Mouse (Mus musculus) layer of hippocampus, adult 11-12 months (tissue): Measurements from ENCODE around the gene Yju2.

Experiments used
- DNase-seq: peaks from one replicate; pipeline ENCODE4 v3.0.0; 2022; ENCODE audit warnings: low spot score

Yju2 gene

DNA sequence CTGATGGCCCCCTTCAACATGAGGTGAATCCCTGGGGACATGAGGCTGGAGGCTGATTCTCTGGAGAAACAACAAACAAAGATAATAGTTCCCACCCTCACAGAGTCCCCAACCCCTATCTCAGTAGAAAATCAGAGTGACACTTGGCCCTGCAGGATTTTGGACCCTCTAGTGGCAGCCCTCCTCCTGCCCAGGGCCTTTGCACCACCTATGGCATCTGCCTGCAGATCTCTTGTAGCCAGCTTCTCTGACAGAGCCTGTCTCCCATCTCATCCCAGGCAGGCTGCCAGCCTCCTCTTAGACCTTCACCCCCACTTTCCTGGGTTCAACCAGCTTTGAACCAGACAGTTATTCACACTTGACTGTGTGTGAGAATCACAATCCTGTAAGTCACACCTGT lies 1.9 kb downstream of the Yju2 start:
- DNase-seq: no peak

- DNase-seq: no peak
These were observed 2.7 kb downstream of the Yju2 start for GRCm38 (mm10) chr17:55961631-55962030.

- DNase-seq: no peak
These were observed 4.3 kb downstream of the Yju2 start for GRCm38 (mm10) chr17:55963171-55963570.

- DNase-seq: no peak
These were observed 5.6 kb downstream of the Yju2 start for GRCm38 (mm10) chr17:55964496-55964895.

DNA sequence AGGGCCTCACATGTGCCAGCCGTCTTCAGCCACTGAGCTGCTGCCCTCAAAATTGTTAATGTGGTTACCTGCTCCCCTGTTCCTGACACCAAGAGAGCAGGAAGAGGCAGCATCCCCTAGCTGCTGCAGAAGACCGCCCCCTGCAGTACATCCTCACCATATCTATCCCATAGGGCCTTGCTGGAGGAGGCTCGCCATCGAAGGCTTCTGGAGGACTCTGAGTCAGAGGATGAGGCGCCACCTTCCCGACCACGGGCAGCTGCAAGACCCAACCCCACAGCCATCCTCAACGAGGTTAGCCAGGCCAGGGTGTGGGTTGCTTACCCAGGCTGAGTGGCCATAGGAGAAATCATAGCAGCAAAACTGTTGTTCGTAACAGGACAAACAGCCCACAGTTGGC lies 6.1 kb downstream of the Yju2 start:
- DNase-seq: no peak

DNA sequence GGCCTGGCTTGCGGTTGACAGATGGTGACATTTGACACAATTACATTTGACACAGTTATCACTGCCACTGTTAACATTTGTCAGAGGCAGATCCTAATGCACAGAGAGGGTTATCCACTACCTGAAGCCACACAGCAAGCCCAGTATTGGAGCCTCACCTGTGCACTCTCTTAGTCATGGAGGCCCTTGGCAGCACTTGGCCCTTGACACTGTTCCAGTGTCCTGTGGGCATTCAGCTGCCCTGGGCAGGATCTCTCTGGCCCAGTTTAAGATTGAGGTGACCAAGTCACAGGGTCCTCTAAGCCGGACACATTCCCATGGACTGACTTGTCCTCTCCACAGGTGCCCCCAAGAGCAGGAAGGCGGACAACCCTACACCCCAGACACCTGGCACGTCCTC lies 8.3 kb downstream of the Yju2 start:
- DNase-seq: no peak

DNA sequence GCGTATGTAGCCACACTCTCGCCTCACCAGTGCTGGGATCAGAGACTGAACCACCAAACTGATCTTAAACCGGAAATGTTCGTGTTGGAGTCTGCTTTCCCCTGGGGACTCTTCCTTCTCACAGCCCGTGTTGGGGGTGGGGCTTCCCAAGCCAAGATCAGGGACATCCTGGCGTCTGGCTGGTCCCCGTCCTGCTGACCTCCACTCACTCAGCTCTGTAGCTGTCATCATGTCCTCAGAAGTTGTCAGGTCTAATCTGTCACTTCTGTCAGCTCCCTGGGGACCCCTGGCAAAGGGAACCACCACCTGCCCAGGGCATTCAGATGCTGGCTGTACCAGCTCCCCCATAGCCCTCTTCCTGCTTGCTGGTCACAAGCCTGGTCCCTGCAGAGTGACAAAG lies 9.3 kb downstream of the Yju2 start:
- DNase-seq: no peak

- no peak for DNase-seq
These were observed 10.7 kb downstream of the Yju2 start for GRCm38 (mm10) chr17:55969560-55969959.

DNA sequence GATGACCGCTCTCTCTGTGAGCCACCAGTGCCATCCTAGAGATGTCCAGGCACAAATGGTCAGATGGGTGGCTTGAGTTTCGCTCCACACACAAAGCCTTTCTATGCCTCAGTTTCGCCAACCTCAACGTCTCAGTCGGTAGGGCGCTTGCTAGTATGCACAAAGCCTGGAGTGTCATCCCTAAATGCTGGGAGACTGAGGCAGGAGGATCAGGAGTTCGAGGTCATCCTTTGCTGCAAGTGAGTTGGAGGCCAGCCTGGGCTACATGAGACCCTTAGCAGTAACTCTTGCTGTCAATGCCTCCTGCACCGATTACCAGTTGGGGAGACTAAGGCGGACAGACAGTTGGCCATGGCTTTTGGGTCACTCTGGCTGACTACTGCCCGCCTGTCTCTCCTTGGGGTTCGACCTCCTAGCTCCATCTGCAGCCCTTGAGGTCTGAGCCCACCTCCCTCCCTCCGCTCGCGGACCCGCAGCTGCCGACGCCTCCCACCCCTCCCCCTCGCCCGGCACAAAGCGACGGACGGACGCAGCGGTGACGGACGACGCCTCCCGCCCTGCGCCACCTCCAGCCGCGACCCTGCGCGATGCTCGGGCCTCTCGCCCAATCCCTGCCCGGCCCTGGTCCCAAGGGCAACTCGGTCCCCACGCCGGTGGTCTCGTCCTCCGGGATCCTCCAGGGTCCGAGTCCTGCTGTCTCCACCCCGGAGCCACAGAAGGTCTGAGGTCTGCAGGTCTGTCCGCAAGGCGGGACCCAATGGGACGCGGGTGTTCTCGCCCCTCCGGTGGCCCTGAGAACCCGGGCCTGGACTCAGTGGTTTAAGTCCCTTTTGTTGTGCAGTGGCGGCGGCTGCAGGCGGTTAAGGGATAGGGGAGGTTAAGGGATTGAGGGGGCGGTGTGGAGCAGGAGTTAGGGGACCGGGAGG lies 11.3 kb downstream of the Yju2 start, which contains the start of gene Shd:
Gene Shd, plus strand, starts transcription at position 502 of the 926 bp plus-strand sequence.
- DNase-seq: no peak

GRCm38 (mm10) chr17:55971453-55971852 lies 12.6 kb downstream of the Yju2 start:
- DNase-seq: no peak

DNA sequence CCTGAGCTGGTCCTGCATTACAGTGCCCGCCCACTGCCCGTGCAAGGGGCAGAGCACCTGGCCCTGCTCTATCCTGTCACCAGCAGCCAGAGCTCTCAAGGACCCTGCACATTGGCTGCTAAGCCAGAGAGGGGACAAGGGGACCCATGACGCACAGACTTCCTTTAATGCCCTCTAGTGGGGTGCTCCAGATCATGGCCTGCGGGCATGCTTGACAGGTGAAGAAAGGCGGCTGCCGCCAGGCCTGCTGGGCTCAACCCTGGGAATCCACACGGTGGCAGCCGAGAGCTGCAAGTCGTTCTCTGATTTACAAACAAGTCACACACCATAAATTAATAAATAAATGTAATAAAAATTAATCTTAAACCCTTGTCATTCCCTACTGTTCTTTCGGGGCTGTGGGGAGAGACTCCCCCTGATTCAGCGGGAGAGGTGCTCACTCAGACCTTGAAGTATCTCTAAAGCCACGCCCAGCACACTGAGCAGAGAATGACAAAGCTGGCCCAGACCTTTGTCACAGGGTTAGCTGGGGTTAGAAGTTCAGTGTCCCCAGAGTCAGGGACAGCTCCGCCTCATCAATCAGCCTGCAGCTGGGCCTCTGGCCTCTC lies 17.5 kb downstream of the Yju2 start:
- DNase-seq: peak; percentile 80

- DNase-seq: no peak
These were observed 18.4 kb downstream of the Yju2 start for GRCm38 (mm10) chr17:55977301-55977700.

DNA sequence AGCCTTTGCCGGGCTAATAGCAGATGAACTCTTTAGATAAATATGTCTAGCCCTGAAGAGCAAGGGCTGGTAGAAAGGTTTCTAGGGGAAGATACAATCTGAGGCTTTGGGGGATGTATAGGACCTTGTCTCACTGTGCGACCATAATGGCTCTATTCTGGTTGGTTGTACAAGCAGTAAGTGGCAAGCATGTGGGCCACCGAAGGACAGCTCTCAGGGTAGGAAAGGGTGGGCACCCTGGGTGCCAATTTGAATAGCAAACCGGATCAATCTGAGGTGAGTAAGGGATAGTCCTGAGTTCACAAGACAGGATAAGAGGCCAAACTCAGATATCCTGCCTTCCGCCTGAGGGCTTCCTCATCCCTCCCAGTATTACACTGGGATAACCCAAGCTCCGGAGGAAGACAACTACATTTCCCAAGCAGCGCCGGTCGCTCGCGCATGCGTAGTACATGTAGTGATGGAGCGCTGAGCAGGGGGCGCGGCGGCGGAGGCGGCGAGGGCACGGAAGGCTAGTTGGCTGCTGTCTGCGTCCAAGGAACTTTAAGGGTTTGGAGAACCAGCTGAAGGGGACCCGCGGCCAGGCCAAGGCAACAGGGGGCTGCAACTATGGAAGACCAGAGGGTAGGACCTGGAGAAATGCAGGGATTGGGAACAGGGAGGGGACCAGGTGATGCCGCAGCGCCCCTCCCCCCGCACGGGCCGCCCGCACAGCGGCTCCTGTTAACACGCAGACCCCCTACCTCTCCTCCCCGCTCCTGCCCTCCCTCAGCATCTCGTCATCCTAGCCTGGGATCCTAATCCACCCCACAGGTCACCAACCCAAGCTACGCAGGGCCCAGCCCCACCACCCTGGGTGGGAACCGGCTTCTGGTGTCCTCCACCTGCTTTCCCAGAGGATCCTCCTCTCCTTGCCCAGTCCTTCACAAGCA lies 27.4 kb downstream of the Yju2 start, which contains the start of gene Fsd1:
Gene Fsd1, plus strand, starts transcription at position 480 of the 932 bp plus-strand sequence.
- DNase-seq: peak; percentile 81

DNA sequence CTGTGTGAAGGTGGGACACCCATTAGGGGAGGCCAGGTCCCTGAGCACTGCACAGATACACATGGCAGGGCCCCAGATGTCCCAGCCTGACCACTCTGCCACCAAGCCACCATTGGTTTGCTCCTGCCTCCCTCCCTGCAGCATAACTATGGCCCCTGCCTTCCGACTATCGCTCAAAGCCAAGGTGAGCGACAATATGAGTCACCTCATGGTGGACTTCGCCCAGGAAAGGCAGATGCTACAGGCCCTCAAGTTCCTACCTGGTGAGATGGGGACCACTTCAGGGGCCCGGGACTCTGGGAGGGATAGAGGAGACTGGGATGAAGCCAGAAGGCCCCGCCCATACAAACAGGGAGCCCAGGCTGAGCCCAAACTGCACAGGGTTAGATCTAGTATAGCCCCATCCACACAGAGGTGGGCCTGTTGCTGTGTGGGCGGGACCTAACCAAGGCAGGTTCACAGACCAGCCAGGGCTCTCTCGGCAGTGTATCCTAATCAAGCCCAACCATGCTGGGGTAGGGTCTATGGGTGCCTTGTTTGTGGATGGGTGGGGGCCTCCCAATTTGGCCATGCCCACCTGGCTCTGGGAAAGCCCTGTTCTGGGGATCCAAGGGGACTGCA lies 31.5 kb downstream of the Yju2 start:
- DNase-seq: no peak

- no peak for DNase-seq
These were observed 37.1 kb downstream of the Yju2 start for GRCm38 (mm10) chr17:55996007-55996406.

DNA sequence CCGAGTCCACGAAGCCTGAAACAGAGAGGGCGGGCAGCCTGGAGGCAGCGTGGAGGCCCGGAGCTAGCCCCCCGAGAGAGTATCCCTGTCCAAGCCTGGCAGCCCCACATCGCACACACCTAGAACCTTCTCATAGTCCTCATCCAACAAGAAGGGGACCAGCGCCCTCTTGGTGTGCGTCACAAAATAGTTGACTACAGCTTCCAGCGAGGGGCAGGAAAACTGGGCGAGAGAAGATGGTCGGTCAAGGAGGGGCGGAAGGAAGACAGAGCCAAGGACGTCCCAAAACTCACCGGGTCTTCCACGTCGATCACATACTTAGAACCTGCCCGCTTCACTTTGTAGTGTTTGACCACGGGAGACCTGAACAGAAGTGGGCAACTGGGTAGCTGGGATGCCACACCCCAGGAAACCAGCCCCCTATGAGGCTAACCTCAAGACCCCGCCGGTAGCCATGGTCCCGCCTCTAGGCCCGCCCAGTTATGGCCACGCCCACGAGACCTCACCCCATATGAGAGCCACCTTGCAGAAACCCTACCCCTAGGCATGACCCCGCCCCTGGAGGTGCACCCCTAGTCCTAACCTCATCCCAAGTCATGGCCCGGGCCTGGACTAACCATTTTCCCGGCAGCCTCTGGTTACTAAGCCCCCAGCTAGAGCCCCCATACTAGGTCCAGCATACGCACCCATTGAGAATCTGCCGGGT lies 41.0 kb downstream of the Yju2 start:
- DNase-seq: no peak

GRCm38 (mm10) chr17:56003000-56003399 lies 44.1 kb downstream of the Yju2 start:
- DNase-seq: no peak

GRCm38 (mm10) chr17:56005415-56006061 lies 46.6 kb downstream of the Yju2 start, which contains the start of the genes Stap2 and Mpnd:
Stap2 (minus strand) TSS chr17:56005584.
Mpnd (plus strand) TSS chr17:56005711.
- no peak for DNase-seq

- DNase-seq: no peak
These were observed 48.1 kb downstream of the Yju2 start for GRCm38 (mm10) chr17:56006956-56007355.
